Mouse (Mus musculus) embryonic facial prominence, embryonic 10.5 days (tissue): ENCODE measurements around the gene 4931422A03Rik. TPM values are rescaled to one million over a fixed set of nuclear protein-coding genes. Genes with fewer than 3 reads are reported as not detected.

Experiments
- DNase-seq: peaks from one replicate; pipeline ENCODE4 v3.0.0-alpha.2; 2017; ENCODE audit warnings: low spot score
- H3K27ac ChIP-seq: fragments of 300-500 bp; sonication (generic); replicated peaks from 2 replicates; pipeline ENCODE4 v1.5.1; 2016; ENCODE audit warnings: mild to moderate bottlenecking
- H3K27me3 ChIP-seq: fragments of 300-500 bp; sonication (generic); replicated peaks from 2 replicates; pipeline ENCODE4 v1.6.1; 2016; ENCODE audit warnings: low read depth, mild to moderate bottlenecking; ENCODE audit not compliant: poor library complexity, severe bottlenecking
- H3K36me3 ChIP-seq: fragments of 300-500 bp; sonication (generic); replicated peaks from 2 replicates; pipeline ENCODE4 v1.6.1; 2016; ENCODE audit warnings: mild to moderate bottlenecking, moderate library complexity
- H3K4me1 ChIP-seq: fragments of 300-500 bp; sonication (generic); 2 replicates; pipeline ENCODE4 v1.6.1; 2016
- H3K4me3 ChIP-seq: fragments of 300-500 bp; sonication (generic); 2 replicates; pipeline ENCODE4 v1.5.1; 2016; ENCODE audit warnings: mild to moderate bottlenecking, moderate library complexity
- H3K9me3 ChIP-seq: fragments of 300-500 bp; sonication (generic); 2 replicates; pipeline ENCODE4 v1.6.1; 2016; ENCODE audit warnings: mild to moderate bottlenecking
- WGBS: fragments of 180-500 bp; shearing (Covaris S2); methylation state at CpG from one replicate; pipeline ENCODE4 v1.1.7; 2016; 5-methylcytosine and 5-hydroxymethylcytosine counted together
- polyA plus RNA-seq: library from polyadenylated mRNA; unstranded; fragments of >200 nt; fragmentation: Nextera tagmentation; extraction: Ambion mirVana; gene quantifications from 2 replicates; pipeline ENCODE4 v1.2.1, GENCODE M21; 2016

The 4931422A03Rik gene
- polyA plus RNA-seq, 1 experiment from 2014 or later: 1.6 TPM

DNA sequence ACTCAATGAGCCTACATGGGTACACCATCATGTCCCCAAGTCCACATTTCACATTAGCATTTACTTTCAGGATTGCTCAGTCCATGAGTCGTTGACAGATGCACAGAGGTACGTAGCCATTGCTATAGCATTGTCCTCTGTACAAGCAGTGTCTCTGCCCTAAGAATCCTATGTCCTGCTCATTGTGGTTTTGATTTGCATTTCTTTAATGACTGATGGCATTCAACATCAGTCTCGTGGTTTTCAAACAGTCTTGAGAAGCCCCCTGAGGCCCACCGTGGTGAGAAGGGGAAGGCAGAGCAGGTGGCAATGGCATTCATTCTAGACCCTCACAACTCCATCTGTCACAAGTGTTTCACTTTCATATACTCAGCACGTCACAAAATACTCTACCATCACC lies 110.8 kb downstream of the 4931422A03Rik start:
- H3K4me3 ChIP-seq: no peak overlapping the region
- 85% methylated on average over 5 of the region's 5 CpGs for WGBS
- H3K36me3 ChIP-seq: no peaks in the 10 kb centered on the region
- no peak for DNase-seq
- H3K27ac ChIP-seq: no peak overlapping the region
- H3K27me3 ChIP-seq: no peaks in the 10 kb centered on the region
- no peaks in the 10 kb centered on the region for H3K4me1 ChIP-seq
- H3K9me3 ChIP-seq: no peaks in the 10 kb centered on the region

Other genes starting within 250 kb of the 4931422A03Rik start
- gene Caprin1, start 230.7 kb downstream of the 4931422A03Rik start, polyA plus RNA-seq: 533 and 550 TPM in 2 replicates
- gene Lmo2, start 70.4 kb downstream of the 4931422A03Rik start, polyA plus RNA-seq: 13.7 and 15.7 TPM in 2 replicates
- gene Fbxo3, start 640 bp downstream of the 4931422A03Rik start, polyA plus RNA-seq: 44.4 and 44.9 TPM in 2 replicates
- gene Gm10912, start 37.5 kb upstream of the 4931422A03Rik start, polyA plus RNA-seq: not detected in 2 replicates
- not detected in 2 replicates for gene Gm10799, start 40.2 kb upstream of the 4931422A03Rik start, polyA plus RNA-seq
- gene Cd59b, start 41.5 kb upstream of the 4931422A03Rik start, polyA plus RNA-seq: 4.1 and 4.4 TPM in 2 replicates
- 21.7 and 22.4 TPM in 2 replicates for gene Cd59a, start 67.4 kb upstream of the 4931422A03Rik start, polyA plus RNA-seq
- gene A930018P22Rik, start 94.4 kb upstream of the 4931422A03Rik start, polyA plus RNA-seq: not detected in 2 replicates